ENCODE assay signal across 25 mouse cellular contexts in genomic region chr1:135933704-135934293, GRCm38 (mm10). TPM values are rescaled to one million over a fixed set of nuclear protein-coding genes. Genes with fewer than 3 reads are reported as not detected.
A peak's percentile ranks its signal among the peaks of the same experiment; 100 is the strongest.
DNase-seq lines count a peak whose midpoint lies in the region; ATAC-seq lines count a peak whose summit lies in the region.
"Had no signal": no experiment of that assay in that cellular context is flagged by ENCODE, and none has a peak within 500 bp of the region (broad histone marks: within the 10 kb centered on the region; RNA-seq: fewer than 3 reads in every experiment).

No protein-coding gene starts in this region.

- H3K9ac ChIP-seq in limb, embryonic 15.5 days, result no peak overlapping the region
- H3K9ac ChIP-seq: forebrain, embryonic 13.5 days; heart, embryonic 13.5 days; hindbrain, embryonic 14.5 days; liver, embryonic 12.5 days; stomach, embryonic 15.5 days had no signal

- H3K36me3 ChIP-seq in limb, embryonic 15.5 days, result no peaks in the 10 kb centered on the region
- H3K36me3 ChIP-seq in limb, embryonic 10.5 days, result no peaks in the 10 kb centered on the region
- H3K36me3 ChIP-seq: heart, embryonic 13.5 days; liver, embryonic 12.5 days; stomach, embryonic 15.5 days had no signal

- no peaks in the 10 kb centered on the region for H3K27me3 ChIP-seq in limb, embryonic 15.5 days
- H3K27me3 ChIP-seq in limb, embryonic 10.5 days (ENCODE audit: low read depth, poor library complexity, severe bottlenecking), result peaks cover 8% of the 10 kb centered on the region; the same call in 1 of the 2 replicates
- H3K27me3 ChIP-seq: forebrain, embryonic 13.5 days; stomach, embryonic 15.5 days had no signal

- H3K4me1 ChIP-seq in limb, embryonic 15.5 days, result no peaks in the 10 kb centered on the region
- H3K4me1 ChIP-seq in limb, embryonic 10.5 days, result peaks cover 4% of the 10 kb centered on the region; the same call in 1 of the 2 replicates
- H3K4me1 ChIP-seq: forebrain, embryonic 13.5 days had no signal

- WGBS in limb, embryonic 15.5 days, result 60% methylated on average over 18 of the region's 18 CpGs
- 79% methylated on average over 18 of the region's 18 CpGs for WGBS in limb, embryonic 10.5 days

- DNase-seq in adrenal gland, adult 8-10 months, result peak; percentile 50
- no peak for DNase-seq in adrenal gland, postnatal 4 days (ENCODE audit: low spot score in 2 of 2)
- no peak for DNase-seq in limb, embryonic 10.5 days (ENCODE audit: low spot score)
- peak; percentile 14 to 46 for DNase-seq in adrenal gland, postnatal 36 days
- no peak for DNase-seq in left cerebral cortex, postnatal 14 days (ENCODE audit: low spot score in 2 of 2)
- DNase-seq: cerebellum, adult 11 months; cerebellum, postnatal 14 days; embryo, embryonic 11 days; gastrocnemius, postnatal 10 days; heart, adult 11 months; kidney, postnatal 14 days; lung, adult 2 months; lung, postnatal 4 days; retina, postnatal 1 day had no signal

- H3K4me3 ChIP-seq in limb, embryonic 15.5 days, result no peak overlapping the region
- H3K4me3 ChIP-seq in limb, embryonic 10.5 days, result no peak overlapping the region
- H3K4me3 ChIP-seq: forebrain, embryonic 13.5 days; heart, embryonic 13.5 days; liver, embryonic 12.5 days; stomach, embryonic 15.5 days had no signal

- H3K9me3 ChIP-seq in limb, embryonic 15.5 days, result no peaks in the 10 kb centered on the region
- no peaks in the 10 kb centered on the region for H3K9me3 ChIP-seq in limb, embryonic 10.5 days (replicated peaks)
- H3K9me3 ChIP-seq: forebrain, embryonic 13.5 days; heart, embryonic 13.5 days; liver, embryonic 12.5 days; stomach, embryonic 15.5 days had no signal

- no peak overlapping the region for H3K4me2 ChIP-seq in limb, embryonic 15.5 days
- H3K4me2 ChIP-seq: forebrain, embryonic 13.5 days; heart, embryonic 13.5 days; hindbrain, embryonic 14.5 days; liver, embryonic 12.5 days; midbrain, embryonic 11.5 days; stomach, embryonic 15.5 days had no signal

- ATAC-seq in limb, embryonic 15.5 days (ENCODE audit: insufficient number of reproducible peaks, low FRiP score, low TSS enrichment, low read depth), result no peak
- ATAC-seq in megakaryocyte-erythroid progenitor cell, adult 5-6 weeks (replicated peaks; ENCODE audit: low FRiP score, low TSS enrichment, poor library complexity, severe bottlenecking), result no peak
- ATAC-seq: activated CD4-positive, CD25-positive, alpha-beta regulatory T cell, adult 4 months; forebrain, embryonic 13.5 days; liver, embryonic 12.5 days had no signal

- peak overlapping the region; percentile 33; the same call in 1 of the 2 replicates for H3K27ac ChIP-seq in limb, embryonic 15.5 days
- H3K27ac ChIP-seq in limb, embryonic 10.5 days, result no peak overlapping the region
- H3K27ac ChIP-seq: forebrain, embryonic 13.5 days; heart, embryonic 13.5 days; hindbrain, embryonic 14.5 days; liver, embryonic 12.5 days; stomach, embryonic 15.5 days had no signal

- intact Hi-C loops in left cerebral cortex, postnatal 14 days (cut with DNase I), result no loop called here

RNA-seq across cellular contexts. Expression of gene Pkp1, which starts 14.8 kb away (rescaled TPM):
- under 1 TPM in 2 of 4 experiments, not detected in 2; 0.09 to 0.32 TPM for total RNA-seq in adrenal gland, adult 8-10 months (2022)
- total RNA-seq in adrenal gland, postnatal 4 days (2021), result not detected
- 72.6 and 89.7 TPM in 2 replicates for polyA plus RNA-seq in limb, embryonic 15.5 days (2015; fragmentation: Nextera tagmentation; extraction: Ambion mirVana)
- 0.30 and 0.63 TPM in 2 replicates for polyA plus RNA-seq in limb, embryonic 10.5 days (2016; fragmentation: Nextera tagmentation; extraction: Ambion mirVana)
- total RNA-seq in adrenal gland, postnatal 36 days (2021), result not detected
- total RNA-seq in megakaryocyte-erythroid progenitor cell, adult 5-6 weeks (2014; fragmentation: Nextera tagmentation), result not detected in 2 replicates
- not detected in 2 replicates for total RNA-seq in megakaryocyte-erythroid progenitor cell, adult 5-6 weeks (2017)
- total RNA-seq in left cerebral cortex, postnatal 14 days (2021), result under 1 TPM; 0.13 to 0.30 TPM
- total RNA-seq: heart, postnatal 25 days; layer of hippocampus, adult 8-10 months had no signal
- polyA plus RNA-seq: activated CD4-positive, CD25-positive, alpha-beta regulatory T cell, adult 4 months; forebrain, embryonic 13.5 days; hindbrain, embryonic 14.5 days; liver, embryonic 12.5 days had no signal

Comparison
In these comparisons a context has a peak if more than half of its experiments do, and no peak if none do; other contexts are left out.
1. DNase-seq: peak in adrenal gland, adult 8-10 months (single experiment) and adrenal gland, postnatal 36 days (2 of 2); none in adrenal gland, postnatal 4 days (0 of 2), limb, embryonic 10.5 days (single experiment) and left cerebral cortex, postnatal 14 days (0 of 2).